Mouse (Mus musculus) yolk sac, embryonic 10.5 days (tissue): Measurements from ENCODE around the gene Ttc34.
A peak's percentile ranks its signal among the peaks of the same experiment; 100 is the strongest.

ENCODE experiments used
- DNase-seq: peaks from one replicate; pipeline ENCODE4 v3.0.0-alpha.2; 2017; ENCODE audit warnings: low spot score

The Ttc34 gene

GRCm38 (mm10) chr4:154897676-154898465, 60.6 kb downstream of the Ttc34 start:
- no peak for DNase-seq

GRCm38 (mm10) chr4:154898506-154899446, 61.5 kb downstream of the Ttc34 start, which contains the start of gene Fam213b:
TSS of gene Fam213b (minus strand) at chr4:154899135.
- DNase-seq = peak; percentile 92

- DNase-seq = no peak
These were observed 65.1 kb downstream of the Ttc34 start for GRCm38 (mm10) chr4:154902371-154902770.

GRCm38 (mm10) chr4:154904185-154905071, 67.2 kb downstream of the Ttc34 start:
- peak; percentile 83 for DNase-seq

GRCm38 (mm10) chr4:154907833-154908232, 70.6 kb downstream of the Ttc34 start:
- peak; percentile 74 for DNase-seq

GRCm38 (mm10) chr4:154908490-154908889, 71.2 kb downstream of the Ttc34 start:
- no peak for DNase-seq

GRCm38 (mm10) chr4:154910606-154911522, 73.6 kb downstream of the Ttc34 start:
- no peak for DNase-seq

- DNase-seq = no peak
These were observed 74.4 kb downstream of the Ttc34 start for GRCm38 (mm10) chr4:154911644-154912043.

GRCm38 (mm10) chr4:154913845-154914244, 76.6 kb downstream of the Ttc34 start:
- DNase-seq = no peak

GRCm38 (mm10) chr4:154914252-154914651, 77.0 kb downstream of the Ttc34 start:
- no peak for DNase-seq

- DNase-seq = no peak
These were observed 77.4 kb downstream of the Ttc34 start for GRCm38 (mm10) chr4:154914707-154915106.

GRCm38 (mm10) chr4:154915286-154915685, 78.0 kb downstream of the Ttc34 start:
- no peak for DNase-seq

- DNase-seq = no peak
These were observed 79.4 kb downstream of the Ttc34 start for GRCm38 (mm10) chr4:154916662-154917061.
